In genomic region chr17:65911285-65912069, GRCm38 (mm10) we compare ENCODE assay signal across 26 mouse cellular contexts. TPM values are rescaled to one million over a fixed set of nuclear protein-coding genes. Genes with fewer than 3 reads are reported as not detected.
A peak's percentile ranks its signal among the peaks of the same experiment; 100 is the strongest.
DNase-seq lines count a peak whose midpoint lies in the region; ATAC-seq and TF ChIP-seq lines count a peak whose summit lies in the region.
"Had no signal": no experiment of that assay in that cellular context is flagged by ENCODE, and none has a peak within 500 bp of the region (broad histone marks: within the 10 kb centered on the region; RNA-seq: fewer than 3 reads in every experiment).

No protein-coding gene starts in this region.

- H3K4me3 ChIP-seq in embryonic facial prominence, embryonic 14.5 days (ENCODE audit: low read depth, low read length): no peak overlapping the region
- H3K4me3 ChIP-seq in limb, embryonic 14.5 days (replicated peaks; ENCODE audit: low read length): no peak overlapping the region
- no peak overlapping the region for H3K4me3 ChIP-seq in forebrain, embryonic 14.5 days (ENCODE audit: low read depth, low read length)
- H3K4me3 ChIP-seq: forebrain, embryonic 10.5 days; heart, embryonic 10.5 days; heart, embryonic 15.5 days; liver, embryonic 12.5 days had no signal

- no peaks in the 10 kb centered on the region for H3K36me3 ChIP-seq in embryonic facial prominence, embryonic 14.5 days (ENCODE audit: control insufficient read depth, insufficient read depth, low read length)
- H3K36me3 ChIP-seq in limb, embryonic 14.5 days (ENCODE audit: control insufficient read depth, insufficient read depth, low read length): no peaks in the 10 kb centered on the region
- no peaks in the 10 kb centered on the region for H3K36me3 ChIP-seq in forebrain, embryonic 14.5 days (ENCODE audit: control insufficient read depth, insufficient read depth, low read length)
- H3K36me3 ChIP-seq: forebrain, embryonic 10.5 days; heart, embryonic 15.5 days; liver, embryonic 12.5 days had no signal

- TF ChIP-seq POLR2A in limb, embryonic 14.5 days (IDR thresholded peaks at IDR 0.05; ENCODE audit: borderline replicate concordance, extremely low read depth, insufficient read depth, insufficient read length): no peak

- H3K4me2 ChIP-seq in embryonic facial prominence, embryonic 14.5 days (ENCODE audit: low read depth, low read length): no peak overlapping the region
- H3K4me2 ChIP-seq in limb, embryonic 14.5 days (replicated peaks; ENCODE audit: low read depth, low read length, severe bottlenecking): no peak overlapping the region
- H3K4me2 ChIP-seq in forebrain, embryonic 14.5 days (ENCODE audit: low read length): no peak overlapping the region
- H3K4me2 ChIP-seq: heart, embryonic 15.5 days; liver, embryonic 12.5 days had no signal

- peaks cover 16% of the 10 kb centered on the region for H3K4me1 ChIP-seq in embryonic facial prominence, embryonic 14.5 days (ENCODE audit: control insufficient read depth, insufficient read depth, low read length)
- H3K4me1 ChIP-seq in limb, embryonic 14.5 days (ENCODE audit: control insufficient read depth, insufficient read depth, low read length): peaks cover 11% of the 10 kb centered on the region
- H3K4me1 ChIP-seq in forebrain, embryonic 14.5 days (ENCODE audit: control insufficient read depth, insufficient read depth, low read length): peaks cover 9% of the 10 kb centered on the region

- peak overlapping the region; percentile 74 for H3K27ac ChIP-seq in embryonic facial prominence, embryonic 14.5 days (replicated peaks; ENCODE audit: low read depth, low read length)
- H3K27ac ChIP-seq in limb, embryonic 14.5 days (replicated peaks; ENCODE audit: low read depth, low read length): no peak overlapping the region
- H3K27ac ChIP-seq in forebrain, embryonic 14.5 days (ENCODE audit: low read depth, low read length): no peak overlapping the region
- H3K27ac ChIP-seq: forebrain, embryonic 10.5 days; heart, embryonic 10.5 days; heart, embryonic 15.5 days; kidney, postnatal 0 days; liver, embryonic 12.5 days; stomach, postnatal 0 days had no signal

- peak; percentile 28 for DNase-seq in embryo, embryonic 10.5 days (ENCODE audit: low spot score)
- DNase-seq in embryo, embryonic 11 days: no peak
- DNase-seq in NIH3T3 (ENCODE audit: low read depth): peak; percentile 38
- DNase-seq in embryonic facial prominence, embryonic 14.5 days (ENCODE audit: low spot score): peak; percentile 80
- peak; percentile 28 for DNase-seq in limb, embryonic 14.5 days (ENCODE audit: low spot score)
- DNase-seq in adrenal gland, adult 2 months: no peak
- no peak for DNase-seq in forebrain, embryonic 14.5 days (ENCODE audit: low spot score)
- DNase-seq: adrenal gland, postnatal 10 days; cerebellum, adult 8-10 months; cerebellum, postnatal 25 days; forebrain, postnatal 0 days; kidney, adult 2 months; kidney, postnatal 4 days; liver, postnatal 0 days; lung, postnatal 10 days; right cerebral cortex, postnatal 25 days; thymus, adult 18-20 months had no signal

- ATAC-seq in embryonic facial prominence, embryonic 14.5 days (ENCODE audit: low read depth): no peak
- ATAC-seq in limb, embryonic 14.5 days (ENCODE audit: low FRiP score, low read depth): no peak
- ATAC-seq in forebrain, embryonic 14.5 days: no peak
- ATAC-seq: forebrain, postnatal 0 days; hindbrain, embryonic 16.5 days; liver, embryonic 12.5 days; liver, postnatal 0 days; midbrain, embryonic 16.5 days had no signal

- H3K9ac ChIP-seq in embryonic facial prominence, embryonic 14.5 days (ENCODE audit: low read depth, low read length): no peak overlapping the region; the same call in 1 of the 2 replicates
- no peak overlapping the region for H3K9ac ChIP-seq in limb, embryonic 14.5 days (ENCODE audit: low read depth, low read length, severe bottlenecking)
- no peak overlapping the region for H3K9ac ChIP-seq in forebrain, embryonic 14.5 days (ENCODE audit: low read length)
- H3K9ac ChIP-seq: forebrain, postnatal 0 days; heart, embryonic 15.5 days; liver, embryonic 12.5 days; liver, postnatal 0 days had no signal

- no peaks in the 10 kb centered on the region for H3K9me3 ChIP-seq in embryonic facial prominence, embryonic 14.5 days (ENCODE audit: control insufficient read depth, low read length)
- H3K9me3 ChIP-seq in limb, embryonic 14.5 days (ENCODE audit: control insufficient read depth, low read length): no peaks in the 10 kb centered on the region
- H3K9me3 ChIP-seq in forebrain, embryonic 14.5 days (replicated peaks; ENCODE audit: control insufficient read depth, low read length): no peaks in the 10 kb centered on the region
- H3K9me3 ChIP-seq: forebrain, embryonic 10.5 days; heart, embryonic 10.5 days; heart, embryonic 15.5 days; liver, embryonic 12.5 days had no signal

- 45% methylated on average over 15 of the region's 15 CpGs for WGBS in embryonic facial prominence, embryonic 14.5 days
- WGBS in limb, embryonic 14.5 days: 47% methylated on average over 15 of the region's 15 CpGs
- WGBS in forebrain, embryonic 14.5 days: 89% methylated on average over 15 of the region's 15 CpGs

- no peaks in the 10 kb centered on the region for H3K27me3 ChIP-seq in embryonic facial prominence, embryonic 14.5 days (replicated peaks; ENCODE audit: control insufficient read depth, insufficient read depth, low read length)
- no peaks in the 10 kb centered on the region for H3K27me3 ChIP-seq in limb, embryonic 14.5 days (ENCODE audit: control insufficient read depth, insufficient read depth, low read length)
- no peaks in the 10 kb centered on the region for H3K27me3 ChIP-seq in forebrain, embryonic 14.5 days (replicated peaks; ENCODE audit: control insufficient read depth, insufficient read depth, low read length)
- H3K27me3 ChIP-seq: CH12.LX; heart, embryonic 15.5 days; liver, embryonic 12.5 days had no signal

RNA-seq across cellular contexts. Expression of gene Ralbp1, which starts 25.9 kb away (rescaled TPM):
- polyA plus RNA-seq in embryonic facial prominence, embryonic 14.5 days (2014; fragmentation: Nextera tagmentation; extraction: Ambion mirVana): 88.9 and 95.6 TPM in 2 replicates
- 39.9 and 44.2 TPM in 2 replicates for polyA plus RNA-seq in limb, embryonic 14.5 days (2012; rRNA removed)
- 132 and 137 TPM in 2 replicates for polyA plus RNA-seq in limb, embryonic 14.5 days (2014; fragmentation: Nextera tagmentation; extraction: Ambion mirVana)
- total RNA-seq in adrenal gland, adult 2 months (2021): 10 to 100 TPM; 52.2 to 52.8 TPM
- 23.7 and 28.4 TPM in 2 replicates for polyA plus RNA-seq in adrenal gland, adult 2 months (2012; rRNA removed)
- polyA plus RNA-seq in forebrain, embryonic 14.5 days (2014; fragmentation: Nextera tagmentation; extraction: Ambion mirVana): 42.9 and 50.2 TPM in 2 replicates

RNA-seq across cellular contexts. Expression of gene Twsg1, which starts 39.5 kb away (rescaled TPM):
- 144 and 157 TPM in 2 replicates for polyA plus RNA-seq in embryonic facial prominence, embryonic 14.5 days (2014; fragmentation: Nextera tagmentation; extraction: Ambion mirVana)
- 91.8 and 103 TPM in 2 replicates for polyA plus RNA-seq in limb, embryonic 14.5 days (2012; rRNA removed)
- polyA plus RNA-seq in limb, embryonic 14.5 days (2014; fragmentation: Nextera tagmentation; extraction: Ambion mirVana): 158 and 175 TPM in 2 replicates
- total RNA-seq in adrenal gland, adult 2 months (2021): 100 to 1,000 TPM in 1 of 2 experiments, 10 to 100 TPM in 1; 81.8 to 102 TPM
- polyA plus RNA-seq in adrenal gland, adult 2 months (2012; rRNA removed): 49.8 and 53.9 TPM in 2 replicates
- 81.4 and 83.1 TPM in 2 replicates for polyA plus RNA-seq in forebrain, embryonic 14.5 days (2014; fragmentation: Nextera tagmentation; extraction: Ambion mirVana)

Comparison
In these comparisons a context has a peak if more than half of its experiments do, and no peak if none do; other contexts are left out.
1. DNase-seq: peak in embryo, embryonic 10.5 days (single experiment), NIH3T3 (single experiment), embryonic facial prominence, embryonic 14.5 days (single experiment) and limb, embryonic 14.5 days (single experiment); none in embryo, embryonic 11 days (single experiment), adrenal gland, adult 2 months (single experiment) and forebrain, embryonic 14.5 days (single experiment).